Mouse (Mus musculus): ENCODE results near the gene Samd9l. TPM values are rescaled to one million over a fixed set of nuclear protein-coding genes. Genes with fewer than 3 reads are reported as not detected.
"Not testable (repeated sequence)": the region's sequence is repeated elsewhere in the genome, so short reads cannot be mapped to it uniquely, and the experiment has no call there.

Samd9l gene
- 1 to 10 TPM; 1.5 to 2.4 TPM for total RNA-seq (2021)

DNA sequence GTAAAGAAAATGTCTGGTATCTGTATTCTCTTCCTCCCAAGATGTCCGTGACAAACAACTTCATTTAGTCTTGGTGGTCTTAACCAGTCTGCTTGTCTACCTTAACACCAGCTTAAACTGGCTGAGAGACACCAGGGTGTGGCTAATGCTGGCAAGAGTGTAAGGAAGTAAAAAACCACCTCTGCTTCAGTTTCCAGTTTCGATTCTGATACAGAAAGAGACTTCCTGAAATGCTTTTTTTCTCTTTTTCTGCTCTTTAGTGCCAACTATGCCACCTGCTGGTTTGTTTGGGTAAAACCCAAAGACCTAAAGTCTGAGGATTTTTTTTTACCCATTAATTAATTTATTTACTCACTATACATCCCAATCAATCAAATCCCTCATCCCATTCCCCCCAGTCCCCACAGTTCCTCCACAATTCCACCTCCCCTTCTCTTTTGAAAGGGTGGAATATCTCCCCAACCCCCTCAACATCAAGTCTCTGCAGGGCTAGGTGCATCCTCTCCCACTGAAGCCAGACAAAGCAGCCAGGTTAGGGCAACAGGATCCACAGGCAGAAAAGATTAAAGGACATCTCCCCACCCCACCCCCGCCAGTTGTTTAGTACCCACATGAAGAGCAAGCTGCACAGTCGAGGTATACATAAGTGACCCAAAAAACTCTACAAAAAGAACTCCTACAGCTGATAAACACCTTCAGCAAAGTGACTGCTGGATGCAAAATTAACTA, at the start of gene Samd9l:
Gene Samd9l, minus strand, starts transcription at position 233 of the 729 bp plus-strand sequence.
- DNase-seq (ENCODE audit: extremely low spot score in 1 of 2, low spot score in 1 of 2) = peak; percentile 19 to 67

DNA sequence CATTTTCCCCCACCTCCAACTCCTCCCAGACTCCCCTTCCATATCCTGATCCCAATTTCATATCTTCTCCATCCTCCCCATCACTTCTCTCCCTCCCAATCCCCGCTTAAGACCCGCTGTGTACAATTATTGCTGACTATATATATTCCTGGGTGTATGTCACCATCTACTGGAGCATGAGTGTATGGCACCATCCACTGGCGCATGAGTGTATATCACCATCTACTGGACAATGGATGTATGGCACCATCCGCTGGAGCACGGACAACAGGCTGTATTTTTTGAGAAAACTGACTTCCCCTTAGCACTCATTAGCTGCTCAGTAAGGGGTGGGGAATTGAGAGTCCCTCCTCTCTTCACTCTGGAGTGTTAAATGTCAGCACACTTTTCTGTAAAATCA, 48.0 kb upstream of the Samd9l start:
- DNase-seq (ENCODE audit: extremely low spot score in 1 of 2, low spot score in 1 of 2) = peak; percentile 24 to 58

DNA sequence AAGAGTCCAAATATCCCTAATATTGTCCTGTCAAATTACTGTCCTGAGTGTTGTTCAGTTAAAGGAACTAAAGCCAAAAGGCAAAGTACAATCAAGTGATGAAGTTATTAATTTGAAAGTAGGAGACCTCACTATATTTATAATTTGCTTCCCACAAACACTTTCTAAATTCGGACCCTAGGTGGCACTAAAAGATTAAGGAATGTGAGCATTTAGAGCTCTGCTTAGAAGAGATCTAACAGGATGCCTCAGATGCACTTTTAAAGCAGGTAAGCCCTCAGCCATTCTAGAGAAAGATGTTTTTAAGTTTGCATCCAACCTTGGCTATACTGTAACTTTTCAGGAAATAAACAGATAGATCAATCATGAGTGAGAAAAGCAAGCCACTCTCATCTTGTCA, 44.5 kb upstream of the Samd9l start:
- DNase-seq (ENCODE audit: extremely low spot score in 1 of 2, low spot score in 1 of 2) = no peak

DNA sequence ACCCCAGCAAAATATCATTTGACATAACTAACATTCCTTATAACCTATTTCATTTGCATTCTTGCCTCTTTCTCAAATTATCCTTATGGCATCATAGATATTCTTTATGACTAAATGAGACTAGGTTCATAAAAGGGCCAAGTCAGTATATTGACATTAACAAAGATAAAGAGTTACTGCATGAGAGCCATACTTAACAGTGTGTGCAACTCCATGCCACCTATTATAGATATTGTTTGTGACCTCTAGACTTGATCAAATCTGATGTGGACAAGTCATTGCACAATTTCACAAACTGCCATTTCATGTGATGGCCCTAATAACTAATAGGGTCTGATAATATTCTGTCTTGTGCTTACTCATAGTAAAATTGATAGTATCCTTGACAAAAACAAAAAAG, 36.7 kb upstream of the Samd9l start:
- no peak for DNase-seq (ENCODE audit: extremely low spot score in 1 of 2, low spot score in 1 of 2)

DNA sequence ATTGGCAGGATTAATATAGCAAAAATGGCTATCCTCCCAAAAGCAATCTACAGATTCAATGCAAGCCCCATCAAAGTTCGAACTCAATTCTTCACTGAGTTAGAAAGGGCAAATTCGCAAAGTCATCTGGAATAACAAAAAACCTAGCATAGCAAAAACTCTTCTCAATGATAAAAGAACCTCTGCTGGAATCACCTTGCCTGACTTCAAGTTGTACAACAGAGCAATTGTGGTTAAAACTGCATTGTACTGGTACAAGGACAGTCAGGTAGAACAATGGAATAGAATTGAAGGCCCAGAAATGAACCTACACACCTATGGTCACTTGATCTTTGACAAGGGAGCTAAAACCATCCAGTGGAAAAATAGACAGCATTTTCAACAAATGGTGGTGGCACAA, 31.6 kb upstream of the Samd9l start:
- not testable (repeated sequence) for DNase-seq (ENCODE audit: extremely low spot score in 1 of 2, low spot score in 1 of 2)

DNA sequence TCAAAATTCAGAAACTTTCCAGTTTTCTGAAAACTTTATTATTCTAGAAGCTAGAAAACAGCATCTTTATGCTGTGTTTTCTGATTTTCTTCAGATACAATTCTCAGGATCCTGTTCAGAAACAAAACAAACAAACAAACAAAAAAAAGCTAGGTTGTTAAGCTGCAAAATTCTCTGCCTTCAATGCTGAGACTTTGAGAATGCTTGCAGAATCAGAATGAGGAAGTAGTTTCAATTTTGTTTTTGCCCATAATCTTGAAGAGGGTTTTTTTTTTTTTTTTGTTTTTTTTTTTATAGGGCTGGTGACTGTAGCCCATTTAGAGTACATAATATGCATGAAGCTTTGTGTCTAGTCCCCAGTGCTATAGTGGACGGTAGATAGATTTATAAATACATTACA, 27.7 kb upstream of the Samd9l start:
- DNase-seq (ENCODE audit: extremely low spot score in 1 of 2, low spot score in 1 of 2) = no peak

DNA sequence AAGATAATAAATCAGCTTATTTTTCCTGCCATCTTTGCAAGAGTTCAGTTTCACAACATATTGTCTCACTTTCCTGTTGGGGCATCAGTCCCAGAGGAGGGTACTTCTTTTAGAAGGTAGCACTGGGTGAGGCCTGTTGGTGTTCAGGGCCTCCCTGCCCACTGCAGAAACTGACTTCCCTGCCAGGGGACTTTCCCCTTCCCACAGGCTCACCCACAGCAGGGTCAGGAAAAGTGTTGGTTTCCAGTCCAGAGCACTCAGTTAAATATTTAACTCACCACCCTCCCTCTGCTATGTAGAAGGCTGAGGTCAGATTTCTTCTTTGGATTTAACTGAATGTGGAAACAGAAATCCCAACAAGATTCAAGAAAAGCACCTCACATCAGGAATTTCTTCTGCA, 26.0 kb upstream of the Samd9l start:
- DNase-seq (ENCODE audit: extremely low spot score in 1 of 2, low spot score in 1 of 2) = not testable (repeated sequence)

DNA sequence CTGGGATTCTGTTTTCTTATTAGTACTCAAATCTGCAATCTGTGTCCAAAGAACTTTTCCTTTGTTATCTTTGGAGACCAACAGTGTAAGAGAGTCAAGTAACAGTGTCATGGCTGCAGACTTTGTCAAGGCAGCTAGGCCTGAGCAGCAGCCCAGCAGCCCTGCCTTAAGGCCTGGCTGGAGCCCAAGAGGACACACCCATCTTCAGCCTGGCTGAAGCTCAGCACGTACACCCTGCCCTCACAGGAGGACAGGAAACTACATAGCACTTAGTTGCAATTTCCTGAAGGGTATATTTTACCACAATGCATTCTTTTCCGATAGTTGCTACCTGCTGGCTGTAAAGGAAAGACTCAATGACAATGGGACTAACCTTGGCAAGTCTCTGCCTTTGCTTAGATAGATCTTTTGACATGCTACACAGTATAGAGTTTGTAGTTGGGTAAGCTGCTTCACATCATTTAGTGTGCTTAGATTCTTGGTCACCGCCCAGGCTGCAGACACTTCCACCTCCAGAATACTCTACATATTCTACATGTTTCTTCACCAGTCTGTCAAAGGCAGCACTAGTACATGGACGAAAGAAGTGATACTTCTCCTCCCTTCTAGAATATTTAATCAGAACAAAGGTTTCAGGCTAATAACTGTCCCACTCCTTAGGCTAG, 25.4 kb upstream of the Samd9l start:
- not testable (repeated sequence) for DNase-seq (ENCODE audit: extremely low spot score in 1 of 2, low spot score in 1 of 2)

DNA sequence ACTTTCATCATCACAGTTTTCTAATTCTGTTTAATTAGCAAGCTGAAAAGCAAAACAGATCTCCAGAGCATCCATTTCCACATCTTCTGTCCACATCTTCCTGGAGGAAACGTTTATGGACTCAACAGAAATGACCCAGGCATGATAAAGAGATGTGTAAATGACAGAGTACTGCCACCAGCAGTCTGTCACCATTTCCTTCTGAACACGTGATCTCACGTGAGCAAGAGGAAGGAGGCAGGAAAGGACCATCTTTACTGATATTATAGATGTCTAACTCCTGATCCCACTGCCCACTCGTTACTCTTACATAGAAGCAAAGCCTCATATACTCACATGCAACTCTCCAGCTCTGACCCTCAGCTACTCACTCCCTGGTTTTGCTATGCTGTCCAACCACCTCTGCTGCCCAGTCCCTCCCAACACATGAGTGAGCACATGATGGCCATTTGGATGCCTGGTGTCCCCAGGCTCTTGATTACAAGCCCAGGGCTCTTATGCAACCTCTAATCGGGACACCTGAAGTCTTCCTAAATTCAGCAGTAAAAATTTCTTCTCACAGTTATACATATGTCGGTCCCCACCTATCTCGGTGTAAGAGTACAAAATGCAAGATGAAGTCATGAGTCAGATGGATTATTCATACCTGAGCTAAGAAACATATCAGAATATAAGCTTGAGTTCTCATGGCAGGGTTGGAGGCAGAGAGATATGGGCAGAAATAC, 2.0 kb downstream of the Samd9l start:
- not testable (repeated sequence) for DNase-seq (ENCODE audit: extremely low spot score in 1 of 2, low spot score in 1 of 2)

DNA sequence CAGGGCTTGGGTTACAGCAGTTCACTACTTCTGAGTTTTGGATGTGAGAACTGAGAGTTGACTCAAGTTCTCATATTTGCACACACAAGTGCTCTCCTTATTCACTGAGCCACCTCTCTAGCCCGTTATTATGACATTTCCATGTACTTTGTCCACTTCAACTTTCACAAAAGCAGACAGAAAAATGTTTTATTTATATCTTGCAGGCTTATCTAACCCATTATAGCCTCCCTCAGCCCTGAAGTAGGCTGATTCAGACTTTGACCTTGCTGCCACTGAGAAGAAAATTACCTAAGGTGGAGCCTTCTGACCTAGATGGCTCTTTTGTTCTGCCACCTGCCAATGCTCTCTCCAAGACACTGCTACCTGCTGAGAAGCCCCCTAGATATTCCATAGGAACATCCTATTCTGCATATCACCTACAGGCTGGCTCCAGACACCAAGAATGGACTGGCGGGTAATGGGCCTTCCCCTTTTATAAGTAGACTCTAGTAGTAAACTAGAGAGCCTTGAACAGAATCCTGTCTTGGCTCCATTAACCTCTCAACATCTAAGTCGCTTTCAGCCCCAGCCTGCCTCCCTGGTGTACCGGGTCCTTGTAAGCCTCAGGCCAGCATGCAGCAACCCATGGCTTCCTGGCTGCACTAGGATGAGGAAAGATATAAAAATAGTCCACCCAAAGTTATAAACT, 3.3 kb downstream of the Samd9l start:
- not testable (repeated sequence) for DNase-seq (ENCODE audit: extremely low spot score in 1 of 2, low spot score in 1 of 2)

DNA sequence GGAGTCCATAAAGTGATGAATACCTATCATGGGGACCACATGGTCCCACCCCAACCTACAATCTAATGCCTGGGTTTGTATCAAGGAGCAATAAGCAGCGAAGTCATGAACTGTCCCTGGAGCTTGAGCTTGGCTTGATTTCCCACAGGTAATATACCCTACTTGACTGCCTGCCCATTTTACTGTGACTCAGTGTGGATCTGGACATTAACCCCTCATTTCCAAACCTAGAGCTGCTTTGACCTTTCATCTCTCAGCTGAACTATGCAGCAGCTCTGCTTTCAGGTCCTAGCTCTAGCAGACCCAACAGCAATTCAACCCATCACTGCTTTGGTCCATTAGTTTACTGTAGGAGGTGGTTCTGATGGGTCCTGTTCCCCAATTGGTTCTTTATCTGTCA, 9.4 kb downstream of the Samd9l start:
- DNase-seq (ENCODE audit: extremely low spot score in 1 of 2, low spot score in 1 of 2) = no peak

DNA sequence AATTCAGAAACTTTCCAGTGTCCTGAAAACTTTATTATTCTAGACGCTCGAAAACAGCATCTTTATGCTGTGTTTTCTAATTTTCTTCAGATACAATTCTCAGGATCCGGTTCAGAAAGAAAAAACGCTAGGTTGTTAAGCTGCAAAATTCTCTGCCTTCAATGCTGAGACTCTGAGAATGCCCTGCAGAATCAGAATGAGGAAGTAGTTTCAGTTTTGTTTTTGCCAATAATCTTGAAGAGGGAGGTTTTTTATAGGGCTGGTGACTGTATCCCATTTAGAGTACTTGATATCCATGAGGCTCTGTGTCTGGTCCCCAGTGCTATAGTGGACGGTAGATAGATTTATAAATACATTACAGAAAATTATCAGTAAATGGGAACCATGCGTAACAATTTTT, 12.8 kb downstream of the Samd9l start:
- no peak for DNase-seq (ENCODE audit: extremely low spot score in 1 of 2, low spot score in 1 of 2)

DNA sequence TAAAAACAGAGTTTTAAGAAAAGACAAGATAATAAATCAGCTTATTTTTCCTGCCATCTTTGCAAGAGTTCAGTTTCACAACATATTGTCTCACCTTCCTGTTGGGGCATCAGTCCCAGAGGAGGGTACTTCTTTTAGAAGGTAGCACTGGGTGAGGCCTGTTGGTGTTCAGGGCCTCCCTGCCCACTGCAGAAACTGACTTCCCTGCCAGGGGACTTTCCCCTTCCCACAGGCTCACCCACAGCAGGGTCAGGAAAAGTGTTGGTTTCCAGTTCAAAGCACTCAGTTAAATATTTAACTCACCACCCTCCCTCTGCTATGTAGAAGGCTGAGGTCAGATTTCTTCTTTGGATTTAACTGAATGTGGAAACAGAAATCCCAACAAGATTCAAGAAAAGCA, 14.6 kb downstream of the Samd9l start:
- DNase-seq (ENCODE audit: extremely low spot score in 1 of 2, low spot score in 1 of 2) = not testable (repeated sequence)

DNA sequence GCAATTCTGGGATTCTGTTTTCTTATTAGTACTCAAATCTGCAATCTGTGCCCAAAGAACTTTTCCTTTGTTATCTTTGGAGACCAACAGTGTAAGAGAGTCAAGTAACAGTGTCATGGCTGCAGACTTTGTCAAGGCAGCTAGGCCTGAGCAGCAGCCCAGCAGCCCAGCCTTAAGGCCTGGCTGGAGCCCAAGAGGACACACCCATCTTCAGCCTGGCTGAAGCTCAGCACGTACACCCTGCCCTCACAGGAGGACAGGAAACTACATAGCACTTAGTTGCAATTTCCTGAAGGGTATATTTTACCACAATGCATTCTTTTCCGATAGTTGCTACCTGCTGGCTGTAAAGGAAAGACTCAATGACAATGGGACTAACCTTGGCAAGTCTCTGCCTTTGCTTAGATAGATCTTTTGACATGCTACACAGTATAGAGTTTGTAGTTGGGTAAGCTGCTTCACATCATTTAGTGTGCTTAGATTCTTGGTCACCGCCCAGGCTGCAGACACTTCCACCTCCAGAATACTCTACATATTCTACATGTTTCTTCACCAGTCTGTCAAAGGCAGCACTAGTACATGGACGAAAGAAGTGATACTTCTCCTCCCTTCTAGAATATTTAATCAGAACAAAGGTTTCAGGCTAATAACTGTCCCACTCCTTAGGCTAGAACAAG, 15.1 kb downstream of the Samd9l start:
- not testable (repeated sequence) for DNase-seq (ENCODE audit: extremely low spot score in 1 of 2, low spot score in 1 of 2)

DNA sequence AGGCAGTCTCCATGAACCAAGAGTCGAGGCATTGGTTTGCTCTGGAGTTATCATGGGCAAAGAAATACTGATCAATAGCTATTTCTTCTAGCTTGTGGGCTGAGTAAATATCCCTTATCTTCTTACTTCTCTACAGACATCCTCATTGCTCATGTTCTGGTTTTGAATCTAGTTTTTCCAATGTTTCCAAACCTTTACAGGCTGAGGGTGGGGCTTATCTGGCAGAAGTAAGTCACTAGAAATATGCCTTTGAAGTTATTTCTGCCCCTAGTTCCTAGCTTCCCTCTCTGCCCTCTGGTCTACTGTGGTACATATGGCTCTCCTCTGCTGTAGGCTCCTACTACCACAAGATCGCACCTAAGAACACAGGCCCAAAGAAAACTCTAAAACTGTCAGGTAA, 20.2 kb downstream of the Samd9l start:
- no peak for DNase-seq (ENCODE audit: extremely low spot score in 1 of 2, low spot score in 1 of 2)

DNA sequence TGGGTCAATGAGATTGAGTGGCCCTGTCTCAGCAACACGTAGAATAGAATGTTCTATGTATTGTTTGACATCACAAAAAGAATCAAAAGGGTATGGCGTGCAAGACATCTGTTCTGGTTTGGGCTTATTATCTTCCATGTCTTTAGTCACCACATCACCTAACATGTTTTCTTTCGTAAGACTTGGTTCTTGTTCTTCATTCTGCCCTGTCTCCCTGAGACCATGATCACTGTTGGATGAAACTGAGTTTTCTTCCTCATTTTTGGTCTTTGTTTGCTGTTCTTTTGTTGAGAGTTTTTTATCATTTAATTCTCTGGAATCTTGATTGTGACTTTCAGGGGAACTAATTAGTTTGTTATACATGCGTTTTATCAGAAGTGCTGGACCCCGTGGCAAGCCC, 22.7 kb downstream of the Samd9l start:
- DNase-seq (ENCODE audit: extremely low spot score in 1 of 2, low spot score in 1 of 2) = no peak

DNA sequence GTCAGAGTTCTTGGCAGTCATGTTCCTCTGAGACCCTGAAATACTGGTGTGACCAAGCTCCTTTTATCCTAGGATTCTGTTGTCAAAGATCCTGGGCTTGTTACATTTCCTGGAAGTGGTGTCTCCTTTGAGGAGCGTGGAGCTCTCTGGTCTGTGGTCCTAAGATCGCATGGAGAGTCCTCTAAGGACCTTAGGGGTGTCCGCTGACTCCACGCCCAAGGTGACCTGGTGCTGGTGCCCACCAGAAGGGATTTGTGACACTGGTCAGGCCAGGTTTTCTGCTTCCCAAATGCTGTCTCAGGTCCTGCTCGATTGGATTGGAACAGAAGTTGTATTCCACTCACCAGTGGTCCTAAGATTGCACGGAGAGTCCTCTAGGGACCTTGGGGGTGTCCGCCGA, 29.8 kb downstream of the Samd9l start:
- DNase-seq (ENCODE audit: extremely low spot score in 1 of 2, low spot score in 1 of 2) = no peak

DNA sequence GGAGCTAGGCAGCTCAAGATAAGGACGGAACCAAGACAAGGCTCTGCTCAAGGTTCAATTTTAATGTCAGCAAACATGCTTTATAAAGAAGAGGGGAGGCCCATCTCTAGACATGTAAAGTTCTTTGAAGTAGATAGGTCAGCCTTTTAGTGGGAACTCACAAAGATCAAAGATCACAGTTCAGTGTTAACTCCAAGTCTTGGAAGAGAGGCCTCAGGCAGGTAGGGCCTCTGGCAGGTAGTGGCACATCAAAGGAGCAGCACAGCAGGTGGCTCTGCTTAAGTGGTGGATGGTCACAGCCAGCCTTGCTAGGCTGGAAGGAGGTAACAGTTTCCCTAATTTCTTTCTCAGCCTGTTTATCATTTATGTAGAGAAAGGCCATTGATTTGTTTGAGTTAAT, 33.8 kb downstream of the Samd9l start:
- DNase-seq (ENCODE audit: extremely low spot score in 1 of 2, low spot score in 1 of 2) = not testable (repeated sequence)

DNA sequence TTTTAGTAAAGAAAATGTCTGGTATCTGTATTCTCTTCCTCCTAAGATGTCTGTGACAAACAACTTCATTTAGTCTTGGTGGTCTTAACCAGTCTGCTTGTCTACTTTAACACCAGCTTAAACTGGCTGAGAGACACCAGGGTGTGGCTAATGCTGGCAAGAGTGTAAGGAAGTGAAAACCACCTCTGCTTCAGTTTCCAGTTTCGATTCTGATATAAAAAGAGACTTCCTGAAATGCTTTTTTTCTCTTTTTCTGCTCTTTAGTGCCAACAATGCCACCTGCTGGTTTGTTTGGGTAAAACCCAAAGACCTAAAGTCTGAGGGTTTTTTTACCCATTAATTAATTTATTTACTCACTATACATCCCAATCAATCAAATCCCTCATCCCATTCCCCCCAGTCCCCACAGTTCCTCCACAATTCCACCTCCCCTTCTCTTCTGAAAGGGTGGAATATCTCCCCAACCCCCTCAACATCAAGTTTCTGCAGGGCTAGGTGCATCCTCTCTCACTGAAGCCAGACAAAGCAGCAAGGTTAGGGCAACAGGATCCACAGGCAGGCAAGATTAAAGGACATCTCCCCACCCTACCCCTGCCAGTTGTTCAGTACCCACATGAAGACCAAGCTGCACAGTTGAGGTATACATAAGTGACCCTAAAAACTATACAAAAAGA, 53.3 kb downstream of the Samd9l start:
- peak in 1 of 2 experiments; percentile 9 for DNase-seq (ENCODE audit: extremely low spot score in 1 of 2, low spot score in 1 of 2)
